Mouse (Mus musculus) granulocyte monocyte progenitor cell, adult 5-6 weeks (primary cell): ENCODE data around the gene Pnkp. TPM values are rescaled to one million over a fixed set of nuclear protein-coding genes. Genes with fewer than 3 reads are reported as not detected.

Source experiments
- ATAC-seq: replicated peaks from 2 replicates; pipeline ENCODE4 v1.8.0; 2016; ENCODE audit warnings: mild to moderate bottlenecking, moderate TSS enrichment, inconsistent platforms; ENCODE audit not compliant: poor library complexity, severe bottlenecking
- total RNA-seq, 2 experiments: library from RNA; stranded (forward) in 1 of 2; stranded (reverse) in 1 of 2; fragments of 200-712, 200-1000 nt in 1 of 2; fragments of >200 nt in 1 of 2; fragmentation: Nextera tagmentation in 1 of 2; gene quantifications; 2 replicates each; pipeline ENCODE4 v1.2.3; 2014 to 2017

The Pnkp gene
- total RNA-seq, 2 experiments from 2014 or later: 51.0 to 61.3 TPM

GRCm38 (mm10) chr7:44851625-44852234 lies 5.2 kb upstream of the Pnkp start:
- ATAC-seq: no peak

- no peak for ATAC-seq
Observed at GRCm38 (mm10) chr7:44852259-44853027, 4.5 kb upstream of the Pnkp start.

GRCm38 (mm10) chr7:44853065-44853464 lies 3.9 kb upstream of the Pnkp start:
- no peak for ATAC-seq

GRCm38 (mm10) chr7:44853596-44854355 lies 3.2 kb upstream of the Pnkp start:
- ATAC-seq: no peak

GRCm38 (mm10) chr7:44854356-44855031 lies 2.4 kb upstream of the Pnkp start:
- ATAC-seq: peak; percentile 20

- no peak for ATAC-seq
Observed at GRCm38 (mm10) chr7:44855036-44855435, 1.9 kb upstream of the Pnkp start.

GRCm38 (mm10) chr7:44856265-44856916 lies 548 bp upstream of the Pnkp start:
- peak; percentile 13; the same call in 1 of the 2 replicates for ATAC-seq

- ATAC-seq: peak; percentile 52
Observed at GRCm38 (mm10) chr7:44857905-44858304, 966 bp downstream of the Pnkp start.

GRCm38 (mm10) chr7:44859896-44860295 lies 3.0 kb downstream of the Pnkp start:
- ATAC-seq: no peak

- peak; percentile 23; the same call in 1 of the 2 replicates for ATAC-seq
Observed at GRCm38 (mm10) chr7:44860576-44861428, 3.9 kb downstream of the Pnkp start.

GRCm38 (mm10) chr7:44861429-44861816 lies 4.5 kb downstream of the Pnkp start:
- no peak for ATAC-seq

- ATAC-seq: no peak
Observed at GRCm38 (mm10) chr7:44862434-44862833, 5.5 kb downstream of the Pnkp start.

GRCm38 (mm10) chr7:44863210-44863609 lies 6.3 kb downstream of the Pnkp start:
- no peak for ATAC-seq

GRCm38 (mm10) chr7:44863982-44864494 lies 7.1 kb downstream of the Pnkp start:
- ATAC-seq: no peak

GRCm38 (mm10) chr7:44864595-44865542 lies 7.9 kb downstream of the Pnkp start:
- ATAC-seq: no peak

- ATAC-seq: peak; percentile 45
Observed at GRCm38 (mm10) chr7:44866276-44867009, 9.5 kb downstream of the Pnkp start.

- no peak for ATAC-seq
Observed at GRCm38 (mm10) chr7:44867010-44867702, 10.2 kb downstream of the Pnkp start.
